Comparison of ENCODE assay signal across 17 mouse cellular contexts in the genomic region with DNA sequence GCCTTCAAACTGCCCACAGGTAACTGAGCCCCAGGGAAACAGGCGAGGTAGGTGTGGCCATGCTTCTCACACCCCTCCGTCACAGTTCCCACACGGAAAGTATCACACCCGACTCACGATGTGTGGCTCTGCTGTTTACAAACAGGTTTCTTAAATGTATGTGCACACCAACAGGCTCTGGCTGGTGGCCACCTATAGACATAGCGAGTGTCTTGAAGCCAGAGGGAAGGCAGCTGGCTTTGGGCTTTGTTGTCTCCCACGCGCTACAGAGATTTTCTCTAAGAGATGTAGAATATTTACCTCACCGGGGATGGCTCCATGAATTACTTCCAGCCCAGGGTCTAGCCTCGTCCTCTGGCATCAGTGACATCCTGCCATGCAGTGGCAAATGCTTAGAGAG.
"Had no signal": no experiment of that assay in that cellular context is flagged by ENCODE, and none has a peak within 500 bp of the region (broad histone marks: within the 10 kb centered on the region; RNA-seq: fewer than 3 reads in every experiment).

No protein-coding gene starts in this region.

- H3K27ac ChIP-seq: liver, embryonic 15.5 days; lung, embryonic 15.5 days; macrophage; midbrain, embryonic 13.5 days; neural tube, embryonic 12.5 days; stomach, embryonic 15.5 days; stomach, postnatal 0 days had no signal

- DNase-seq: liver, postnatal 0 days; lung, adult 2 months; lung, postnatal 14 days; lung, postnatal 36 days; thymus, adult 2 months; thymus, postnatal 25 days; thymus, postnatal 4 days had no signal

- H3K4me2 ChIP-seq: liver, embryonic 15.5 days; lung, embryonic 15.5 days; midbrain, embryonic 11.5 days; midbrain, embryonic 13.5 days; neural tube, embryonic 12.5 days; stomach, embryonic 15.5 days had no signal

- H3K9ac ChIP-seq: liver, embryonic 15.5 days; liver, postnatal 0 days; lung, embryonic 15.5 days; midbrain, embryonic 13.5 days; neural tube, embryonic 12.5 days; stomach, embryonic 15.5 days had no signal

- H3K27me3 ChIP-seq: liver, embryonic 15.5 days; lung, embryonic 15.5 days; midbrain, embryonic 13.5 days; neural tube, embryonic 12.5 days; stomach, embryonic 15.5 days had no signal

- H3K4me3 ChIP-seq: liver, embryonic 15.5 days; lung, embryonic 15.5 days; megakaryocyte, embryonic 14.5 days; midbrain, embryonic 13.5 days; neural tube, embryonic 12.5 days; stomach, embryonic 15.5 days had no signal

- ATAC-seq: liver, postnatal 0 days; lung, postnatal 0 days; midbrain, embryonic 13.5 days had no signal

- H3K36me3 ChIP-seq: liver, embryonic 15.5 days; lung, embryonic 15.5 days; midbrain, embryonic 13.5 days; neural tube, embryonic 12.5 days; stomach, embryonic 15.5 days had no signal

- H3K4me1 ChIP-seq: liver, embryonic 15.5 days; stomach, embryonic 15.5 days had no signal

- H3K9me3 ChIP-seq: liver, embryonic 15.5 days; lung, embryonic 15.5 days; midbrain, embryonic 13.5 days; neural tube, embryonic 12.5 days; stomach, embryonic 15.5 days had no signal
